Mouse (Mus musculus): ENCODE measurements around the gene Dip2b. TPM values are rescaled to one million over a fixed set of nuclear protein-coding genes. Genes with fewer than 3 reads are reported as not detected.

Dip2b gene
- polyA plus RNA-seq, 1 experiment from 2014 or later, result 21.1 TPM

DNA sequence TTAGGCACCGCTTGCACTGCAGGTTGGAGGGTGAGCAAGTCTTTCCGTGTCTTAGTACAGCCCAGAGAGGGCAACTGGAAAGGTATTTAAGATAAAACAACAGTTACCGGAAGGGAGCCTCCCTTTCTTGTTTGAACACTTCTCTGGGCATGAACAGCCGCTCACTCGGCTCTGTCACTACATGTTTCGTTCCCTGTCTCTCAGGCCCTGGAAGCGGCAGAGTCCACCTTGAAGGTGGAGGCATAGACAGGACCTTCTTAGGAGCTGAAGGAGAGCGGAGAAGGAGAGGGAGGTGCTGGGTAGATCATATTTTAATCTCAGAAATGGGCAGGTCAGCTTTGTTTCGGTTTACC is 3.6 kb downstream of the Dip2b start:
- H3K27ac ChIP-seq (ENCODE audit: low read length), result no peak overlapping the region
- no peaks in the 10 kb centered on the region for H3K27me3 ChIP-seq (replicated peaks; ENCODE audit: control insufficient read depth, insufficient read depth, low read length)
- H3K36me3 ChIP-seq (ENCODE audit: control insufficient read depth, insufficient read depth), result 0 out of 2 replicates have a peak, but pooled peaks cover 3% of the 10 kb centered on the region
- no peak for ATAC-seq
- H3K9me3 ChIP-seq (ENCODE audit: control insufficient read depth, low read length), result no peaks in the 10 kb centered on the region
- no peak overlapping the region for H3K9ac ChIP-seq (replicated peaks; ENCODE audit: low read depth, low read length)
- WGBS, result 84% methylated on average over 9 of the region's 9 CpGs
- H3K4me2 ChIP-seq (ENCODE audit: low read length), result peak overlapping the region; percentile 82
- peaks cover 38% of the 10 kb centered on the region for H3K4me1 ChIP-seq (replicated peaks; ENCODE audit: control insufficient read depth, insufficient read depth, low read length)
- no peak overlapping the region for H3K4me3 ChIP-seq (replicated peaks; ENCODE audit: low read length)

DNA sequence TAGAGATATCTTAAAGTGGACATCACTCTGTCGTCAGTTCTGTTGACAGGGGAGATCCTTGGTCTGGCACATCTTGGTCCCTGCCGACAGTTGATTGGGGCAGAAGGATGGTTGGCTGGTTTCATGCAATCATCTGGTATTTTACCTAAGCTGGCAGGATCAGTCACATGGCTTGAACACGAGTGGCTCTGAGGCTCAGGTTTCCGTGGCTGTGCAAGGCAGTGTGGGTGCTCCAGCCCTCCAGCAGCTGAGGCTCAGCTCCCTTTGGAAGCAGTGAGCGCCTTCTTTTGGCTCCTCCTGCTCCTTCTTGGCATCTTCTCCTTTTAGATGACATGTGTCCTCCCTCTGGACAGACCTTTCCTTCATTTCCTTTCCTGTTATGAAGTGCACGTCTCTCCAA is 7.1 kb downstream of the Dip2b start:
- Histone ChIP-seq H3K9me3 (ENCODE audit: control insufficient read depth, low read length) (no peaks in the 10 kb centered on the region), H3K4me2 (ENCODE audit: low read length) (no peak overlapping the region), H3K36me3 (ENCODE audit: control insufficient read depth, insufficient read depth) (0 out of 2 replicates have a peak, but pooled peaks cover 6% of the 10 kb centered on the region), H3K27ac (ENCODE audit: low read length) (no peak overlapping the region), H3K4me1 (replicated peaks; ENCODE audit: control insufficient read depth, insufficient read depth, low read length) (peaks cover 31% of the 10 kb centered on the region), H3K27me3 (replicated peaks; ENCODE audit: control insufficient read depth, insufficient read depth, low read length) (no peaks in the 10 kb centered on the region), H3K4me3 (replicated peaks; ENCODE audit: low read length) (no peak overlapping the region), H3K9ac (replicated peaks; ENCODE audit: low read depth, low read length) (no peak overlapping the region)
- no peak for ATAC-seq
- WGBS, result 53% methylated on average over 6 of the region's 6 CpGs

DNA sequence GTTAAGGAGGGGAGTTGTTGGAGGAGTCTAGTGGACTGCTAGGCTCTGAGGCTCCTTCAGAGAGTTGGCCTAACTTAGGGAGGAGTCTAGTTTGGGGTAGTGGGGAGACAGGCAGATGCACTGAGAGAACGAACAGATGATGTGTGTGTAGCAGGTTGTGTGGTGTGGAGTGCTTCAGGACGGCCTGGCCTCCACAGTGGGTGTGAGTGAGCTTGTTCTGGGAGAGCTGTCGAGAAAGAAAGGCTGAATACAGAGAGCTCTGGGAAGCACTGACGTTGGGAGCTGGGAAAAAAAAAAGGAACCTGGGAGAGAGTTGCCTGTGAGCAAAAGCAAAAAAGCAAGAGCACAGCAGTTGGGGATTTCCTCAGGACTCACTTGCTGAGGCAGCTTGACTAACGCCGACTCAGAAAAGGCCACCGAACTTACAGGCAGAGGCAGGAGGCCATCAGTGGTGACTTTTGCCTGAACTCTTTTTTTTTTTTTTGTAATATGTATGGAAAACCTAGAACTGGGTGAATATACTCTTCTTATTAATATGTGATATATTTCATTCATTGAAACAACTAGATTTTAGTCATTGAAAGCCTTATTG is 11.1 kb downstream of the Dip2b start:
- no peak overlapping the region for H3K4me3 ChIP-seq (replicated peaks; ENCODE audit: low read length)
- H3K9ac ChIP-seq (replicated peaks; ENCODE audit: low read depth, low read length), result no peak overlapping the region
- ATAC-seq, result no peak
- peaks cover 19% of the 10 kb centered on the region for H3K4me1 ChIP-seq (replicated peaks; ENCODE audit: control insufficient read depth, insufficient read depth, low read length)
- H3K27ac ChIP-seq (ENCODE audit: low read length), result no peak overlapping the region
- 0 out of 2 replicates have a peak, but pooled peaks cover 6% of the 10 kb centered on the region for H3K36me3 ChIP-seq (ENCODE audit: control insufficient read depth, insufficient read depth)
- H3K27me3 ChIP-seq (replicated peaks; ENCODE audit: control insufficient read depth, insufficient read depth, low read length), result no peaks in the 10 kb centered on the region
- H3K9me3 ChIP-seq (ENCODE audit: control insufficient read depth, low read length), result no peaks in the 10 kb centered on the region
- 68% methylated on average over 7 of the region's 7 CpGs for WGBS
- no peak overlapping the region for H3K4me2 ChIP-seq (ENCODE audit: low read length)

GRCm38 (mm10) chr15:100050940-100051339 is 12.5 kb downstream of the Dip2b start:
- Histone ChIP-seq H3K4me2 (ENCODE audit: low read length) (no peak overlapping the region), H3K27me3 (replicated peaks; ENCODE audit: control insufficient read depth, insufficient read depth, low read length) (no peaks in the 10 kb centered on the region), H3K4me3 (replicated peaks; ENCODE audit: low read length) (no peak overlapping the region), H3K27ac (ENCODE audit: low read length) (no peak overlapping the region), H3K9me3 (ENCODE audit: control insufficient read depth, low read length) (no peaks in the 10 kb centered on the region), H3K36me3 (ENCODE audit: control insufficient read depth, insufficient read depth) (0 out of 2 replicates have a peak, but pooled peaks cover 6% of the 10 kb centered on the region), H3K4me1 (replicated peaks; ENCODE audit: control insufficient read depth, insufficient read depth, low read length) (peaks cover 8% of the 10 kb centered on the region), H3K9ac (replicated peaks; ENCODE audit: low read depth, low read length) (no peak overlapping the region)
- WGBS, result 72% methylated on average over 7 of the region's 7 CpGs
- no peak for ATAC-seq

DNA sequence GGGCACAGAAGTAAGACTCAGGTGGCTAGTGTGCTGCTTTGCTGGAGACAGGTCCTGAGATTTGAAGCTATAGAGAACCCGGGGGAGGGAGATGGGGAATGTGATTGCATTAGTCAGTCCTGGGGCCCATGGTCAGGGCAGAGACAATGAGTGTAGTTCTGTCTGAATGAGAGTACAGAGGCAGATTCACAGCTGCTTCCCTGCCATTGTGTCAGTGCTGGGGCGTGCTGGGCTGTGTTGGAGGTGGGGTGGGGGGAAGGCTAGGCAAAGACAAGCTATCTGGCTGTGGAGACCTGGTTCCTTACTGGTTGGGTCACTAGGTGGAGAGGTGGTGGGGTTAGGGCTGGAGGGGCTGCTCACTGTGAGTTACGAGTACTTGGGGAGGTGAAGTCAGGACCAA is 14.3 kb downstream of the Dip2b start:
- ATAC-seq, result no peak
- H3K27me3 ChIP-seq (replicated peaks; ENCODE audit: control insufficient read depth, insufficient read depth, low read length), result no peaks in the 10 kb centered on the region
- peaks cover 5% of the 10 kb centered on the region; the same call in 1 of the 2 replicates for H3K4me1 ChIP-seq (replicated peaks; ENCODE audit: control insufficient read depth, insufficient read depth, low read length)
- H3K36me3 ChIP-seq (ENCODE audit: control insufficient read depth, insufficient read depth), result 0 out of 2 replicates have a peak, but pooled peaks cover 3% of the 10 kb centered on the region
- no peaks in the 10 kb centered on the region for H3K9me3 ChIP-seq (ENCODE audit: control insufficient read depth, low read length)
- no peak overlapping the region for H3K4me3 ChIP-seq (replicated peaks; ENCODE audit: low read length)
- WGBS, result 43% methylated on average over 3 of the region's 3 CpGs
- H3K4me2 ChIP-seq (ENCODE audit: low read length), result no peak overlapping the region
- H3K27ac ChIP-seq (ENCODE audit: low read length), result peak overlapping the region; percentile 5; the same call in 1 of the 2 replicates
- H3K9ac ChIP-seq (replicated peaks; ENCODE audit: low read depth, low read length), result no peak overlapping the region

GRCm38 (mm10) chr15:100056397-100056908 is 18.0 kb downstream of the Dip2b start:
- Histone ChIP-seq H3K27ac (ENCODE audit: low read length) (no peak overlapping the region), H3K9ac (replicated peaks; ENCODE audit: low read depth, low read length) (no peak overlapping the region), H3K4me3 (replicated peaks; ENCODE audit: low read length) (no peak overlapping the region), H3K27me3 (replicated peaks; ENCODE audit: control insufficient read depth, insufficient read depth, low read length) (no peaks in the 10 kb centered on the region), H3K4me1 (replicated peaks; ENCODE audit: control insufficient read depth, insufficient read depth, low read length) (peaks cover 7% of the 10 kb centered on the region), H3K36me3 (ENCODE audit: control insufficient read depth, insufficient read depth) (no peaks in the 10 kb centered on the region), H3K4me2 (ENCODE audit: low read length) (no peak overlapping the region), H3K9me3 (ENCODE audit: control insufficient read depth, low read length) (no peaks in the 10 kb centered on the region)
- 95% methylated on average over 7 of the region's 7 CpGs for WGBS
- no peak for ATAC-seq

DNA sequence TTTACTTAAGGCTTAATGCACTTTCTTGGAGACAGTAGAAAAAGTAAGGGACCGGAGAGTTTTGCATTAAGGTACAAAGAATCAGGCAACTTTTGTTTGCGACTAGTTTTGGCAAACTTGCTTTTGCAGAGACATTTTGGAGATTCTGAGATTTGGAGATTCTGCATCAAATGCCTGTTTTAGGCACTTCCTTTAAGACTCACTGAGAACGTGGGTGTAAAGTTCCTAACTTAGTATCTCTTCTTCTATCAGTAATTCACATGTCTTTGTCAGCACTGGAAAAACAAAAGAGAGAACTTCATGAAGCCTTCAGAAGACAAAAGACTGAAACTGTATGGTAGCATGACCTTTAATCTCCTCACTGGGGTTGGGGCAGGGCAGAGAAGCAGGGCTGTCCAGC is 19.2 kb downstream of the Dip2b start:
- H3K9me3 ChIP-seq (ENCODE audit: control insufficient read depth, low read length), result no peaks in the 10 kb centered on the region
- no peak for ATAC-seq
- no peak overlapping the region for H3K9ac ChIP-seq (replicated peaks; ENCODE audit: low read depth, low read length)
- WGBS, result 84% methylated on average over 3 of the region's 3 CpGs
- H3K27ac ChIP-seq (ENCODE audit: low read length), result no peak overlapping the region
- no peak overlapping the region for H3K4me3 ChIP-seq (replicated peaks; ENCODE audit: low read length)
- H3K27me3 ChIP-seq (replicated peaks; ENCODE audit: control insufficient read depth, insufficient read depth, low read length), result no peaks in the 10 kb centered on the region
- H3K36me3 ChIP-seq (ENCODE audit: control insufficient read depth, insufficient read depth), result no peaks in the 10 kb centered on the region
- H3K4me1 ChIP-seq (replicated peaks; ENCODE audit: control insufficient read depth, insufficient read depth, low read length), result peaks cover 5% of the 10 kb centered on the region
- no peak overlapping the region for H3K4me2 ChIP-seq (ENCODE audit: low read length)

- H3K9ac ChIP-seq (replicated peaks; ENCODE audit: low read depth, low read length), result no peak overlapping the region
- H3K4me1 ChIP-seq (replicated peaks; ENCODE audit: control insufficient read depth, insufficient read depth, low read length), result peaks cover 3% of the 10 kb centered on the region; the same call in 1 of the 2 replicates
- no peak for ATAC-seq
Observed at GRCm38 (mm10) chr15:100058143-100058542, 19.7 kb downstream of the Dip2b start.

DNA sequence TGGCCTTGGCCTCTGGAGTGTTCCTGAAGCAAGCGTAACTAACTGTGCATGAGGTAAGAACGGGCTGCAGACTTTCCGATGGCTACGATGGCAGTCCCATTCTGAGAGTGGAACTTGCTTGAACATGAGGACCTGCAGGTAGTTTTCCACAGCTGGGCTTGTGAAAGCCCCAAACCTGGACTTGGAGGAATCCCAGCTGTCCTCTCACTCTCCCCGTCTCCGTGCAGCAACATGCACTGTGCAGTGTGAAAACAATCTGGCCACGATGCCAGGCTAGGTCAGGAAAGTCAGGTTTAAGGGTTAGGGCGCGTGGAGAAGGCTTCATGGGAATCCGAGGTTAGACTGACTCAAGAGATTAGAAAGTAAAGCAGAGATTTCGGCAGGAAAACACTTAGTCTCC is 20.4 kb downstream of the Dip2b start:
- 79% methylated on average over 11 of the region's 11 CpGs for WGBS
- H3K27ac ChIP-seq (ENCODE audit: low read length), result no peak overlapping the region
- H3K9ac ChIP-seq (replicated peaks; ENCODE audit: low read depth, low read length), result no peak overlapping the region
- H3K4me1 ChIP-seq (replicated peaks; ENCODE audit: control insufficient read depth, insufficient read depth, low read length), result peaks cover 3% of the 10 kb centered on the region; the same call in 1 of the 2 replicates
- no peaks in the 10 kb centered on the region for H3K36me3 ChIP-seq (ENCODE audit: control insufficient read depth, insufficient read depth)
- H3K4me2 ChIP-seq (ENCODE audit: low read length), result no peak overlapping the region
- no peak overlapping the region for H3K4me3 ChIP-seq (replicated peaks; ENCODE audit: low read length)
- no peaks in the 10 kb centered on the region for H3K27me3 ChIP-seq (replicated peaks; ENCODE audit: control insufficient read depth, insufficient read depth, low read length)
- no peak for ATAC-seq
- no peaks in the 10 kb centered on the region for H3K9me3 ChIP-seq (ENCODE audit: control insufficient read depth, low read length)

More at GRCm38 (mm10) chr15:100058143-100058542, 19.7 kb downstream of the Dip2b start:
- no peak overlapping the region for H3K4me3 ChIP-seq (replicated peaks; ENCODE audit: low read length)
- H3K36me3 ChIP-seq (ENCODE audit: control insufficient read depth, insufficient read depth), result no peaks in the 10 kb centered on the region
- H3K27me3 ChIP-seq (replicated peaks; ENCODE audit: control insufficient read depth, insufficient read depth, low read length), result no peaks in the 10 kb centered on the region
- no peak overlapping the region for H3K27ac ChIP-seq (ENCODE audit: low read length)
- no peaks in the 10 kb centered on the region for H3K9me3 ChIP-seq (ENCODE audit: control insufficient read depth, low read length)
- H3K4me2 ChIP-seq (ENCODE audit: low read length), result no peak overlapping the region
- WGBS, result 94% methylated on average over 3 of the region's 3 CpGs

Measured in forebrain, embryonic 16.5 days (tissue).